Mouse (Mus musculus): ENCODE data around the gene Gm13030. TPM values are rescaled to one million over a fixed set of nuclear protein-coding genes. Genes with fewer than 3 reads are reported as not detected.
"Not testable (repeated sequence)": the region's sequence is repeated elsewhere in the genome, so short reads cannot be mapped to it uniquely, and the experiment has no call there.

The Gm13030 gene
- polyA plus RNA-seq, 1 experiment, result not detected

DNA sequence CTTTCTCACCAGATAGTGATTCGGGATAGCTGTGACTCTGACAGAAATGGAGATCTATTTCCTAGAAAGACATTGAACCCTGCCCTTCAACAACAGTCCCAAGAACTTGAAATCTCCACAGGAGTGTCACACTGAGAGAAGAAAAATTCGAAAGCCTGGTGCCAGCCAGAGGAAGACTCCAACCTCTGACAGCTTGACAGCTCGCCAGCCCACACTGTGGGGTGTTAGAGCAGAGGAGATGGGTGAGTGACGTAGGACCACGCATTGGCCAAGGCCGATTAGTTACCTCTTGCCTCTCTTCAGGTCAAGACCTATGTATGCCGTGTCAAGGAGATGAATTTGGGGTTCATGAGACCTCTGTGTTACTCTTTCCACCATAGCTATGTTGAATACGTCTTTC is 33.0 kb downstream of the Gm13030 start:
- Histone ChIP-seq H3K4me1 (ENCODE audit: control insufficient read depth, insufficient read depth, low read length) (no peaks in the 10 kb centered on the region), H3K36me3 (ENCODE audit: control insufficient read depth, insufficient read depth, low read length) (no peaks in the 10 kb centered on the region)

DNA sequence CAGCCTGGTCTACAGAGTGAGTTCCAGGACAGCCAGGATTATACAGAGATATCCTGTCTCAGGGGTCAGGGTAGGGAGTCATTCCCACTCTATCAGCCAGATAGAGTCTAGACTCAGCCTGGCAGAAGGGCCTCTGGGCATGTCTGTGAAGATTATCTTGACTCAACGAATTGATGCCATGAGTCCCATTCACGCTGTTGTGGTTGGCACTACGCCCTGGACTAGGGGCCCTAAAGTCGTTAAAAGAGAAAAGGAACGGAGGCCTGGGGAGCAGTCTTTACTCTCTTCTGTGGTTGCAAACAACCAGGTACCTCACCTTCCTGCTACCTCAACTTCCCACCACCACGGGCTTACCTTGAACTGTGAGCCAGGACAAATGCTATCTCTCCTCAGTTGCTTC is 34.0 kb downstream of the Gm13030 start:
- Histone ChIP-seq H3K36me3 (ENCODE audit: control insufficient read depth, insufficient read depth, low read length) (no peaks in the 10 kb centered on the region), H3K27me3 (ENCODE audit: control insufficient read depth, insufficient read depth, low read length) (no peaks in the 10 kb centered on the region), H3K4me3 (ENCODE audit: control insufficient read depth, low read depth, low read length) (no peak overlapping the region), H3K4me1 (ENCODE audit: control insufficient read depth, insufficient read depth, low read length) (no peaks in the 10 kb centered on the region), H3K27ac (ENCODE audit: control insufficient read depth, insufficient read depth, low read depth, low read length) (no peak overlapping the region)
- no peak for TF ChIP-seq CTCF (IDR thresholded peaks at IDR 0.05; ENCODE audit: control insufficient read depth, insufficient read depth, insufficient replicate concordance, low read depth, low read length)
- no peak for TF ChIP-seq POLR2A (IDR thresholded peaks at IDR 0.05; ENCODE audit: control insufficient read depth, low read depth, low read length)

More for the DNA sequence above, 33.0 kb downstream of the Gm13030 start:
- Histone ChIP-seq H3K4me3 (ENCODE audit: control insufficient read depth, low read depth, low read length) (no peak overlapping the region), H3K27me3 (ENCODE audit: control insufficient read depth, insufficient read depth, low read length) (no peaks in the 10 kb centered on the region), H3K27ac (ENCODE audit: control insufficient read depth, insufficient read depth, low read depth, low read length) (no peak overlapping the region)
- TF ChIP-seq POLR2A (IDR thresholded peaks at IDR 0.05; ENCODE audit: control insufficient read depth, low read depth, low read length) (no peak), CTCF (IDR thresholded peaks at IDR 0.05; ENCODE audit: control insufficient read depth, insufficient read depth, insufficient replicate concordance, low read depth, low read length) (no peak)

DNA sequence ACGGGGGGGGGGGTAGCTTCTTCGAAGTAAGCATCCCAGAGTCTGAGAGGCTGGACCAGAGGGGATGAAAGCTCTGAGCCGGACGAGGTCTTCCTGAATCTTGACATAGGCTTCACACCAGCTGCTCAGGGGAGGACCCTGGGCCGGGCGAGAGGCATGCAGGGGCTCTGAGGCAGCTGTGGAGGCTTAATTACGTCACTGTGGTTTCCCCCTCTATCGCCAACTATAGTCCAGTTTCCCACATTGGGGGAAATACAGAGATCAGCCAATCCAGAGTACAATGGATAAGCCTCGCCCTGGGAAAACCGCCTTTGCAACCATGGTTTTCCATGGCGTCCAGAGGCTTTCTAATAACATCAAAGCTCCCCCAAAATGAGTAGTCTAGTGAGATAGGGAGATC is 46.6 kb downstream of the Gm13030 start:
- no peak overlapping the region for H3K4me3 ChIP-seq (ENCODE audit: control insufficient read depth, low read depth, low read length)
- no peak overlapping the region for H3K27ac ChIP-seq (ENCODE audit: control insufficient read depth, insufficient read depth, low read depth, low read length)
- no peak for TF ChIP-seq CTCF (IDR thresholded peaks at IDR 0.05; ENCODE audit: control insufficient read depth, insufficient read depth, insufficient replicate concordance, low read depth, low read length)
- TF ChIP-seq POLR2A (IDR thresholded peaks at IDR 0.05; ENCODE audit: control insufficient read depth, low read depth, low read length), result no peak
- no peaks in the 10 kb centered on the region for H3K4me1 ChIP-seq (ENCODE audit: control insufficient read depth, insufficient read depth, low read length)
- H3K27me3 ChIP-seq (ENCODE audit: control insufficient read depth, insufficient read depth, low read length), result no peaks in the 10 kb centered on the region
- H3K36me3 ChIP-seq (ENCODE audit: control insufficient read depth, insufficient read depth, low read length), result no peaks in the 10 kb centered on the region

DNA sequence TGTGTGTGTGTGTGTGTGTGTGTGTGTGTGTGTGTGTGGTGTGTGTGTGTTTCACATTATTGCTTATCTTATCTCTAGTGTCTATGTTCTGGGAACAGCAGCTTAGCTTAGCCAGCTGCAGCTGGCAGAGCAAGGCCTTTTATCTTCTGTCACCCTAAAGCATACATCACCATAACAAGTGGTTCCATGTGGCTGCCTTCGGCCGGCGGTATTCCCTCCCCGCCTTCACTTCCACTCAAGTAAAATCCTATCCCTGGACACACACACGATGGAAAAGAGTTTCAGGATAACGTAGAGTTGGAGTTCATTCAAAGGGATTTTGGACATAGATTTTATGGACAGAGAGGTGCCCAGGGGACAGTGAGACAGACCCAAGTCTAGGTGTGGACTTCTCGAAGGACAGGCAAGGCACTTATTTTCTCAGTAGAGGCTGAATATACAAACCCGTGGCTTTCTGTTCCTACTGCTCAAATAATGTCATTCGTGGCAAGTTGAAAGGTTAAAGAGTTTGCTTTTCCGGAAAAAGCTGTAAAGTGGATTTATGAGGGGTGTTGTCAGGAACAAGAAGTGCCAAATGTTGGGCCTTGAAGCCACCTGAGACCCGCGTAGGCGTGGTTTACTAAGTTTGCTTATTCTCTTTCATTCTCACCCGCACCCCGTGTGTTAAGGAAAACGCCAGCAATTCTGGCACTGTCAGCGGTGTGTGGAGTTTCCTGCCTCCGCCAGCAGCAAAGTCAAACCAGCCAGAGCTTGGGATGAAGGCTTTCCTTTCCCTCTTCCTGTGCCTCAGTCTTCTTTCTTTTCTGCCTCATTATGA is 47.8 kb downstream of the Gm13030 start:
- no peaks in the 10 kb centered on the region for H3K27me3 ChIP-seq (ENCODE audit: control insufficient read depth, insufficient read depth, low read length)
- H3K4me1 ChIP-seq (ENCODE audit: control insufficient read depth, insufficient read depth, low read length), result no peaks in the 10 kb centered on the region
- H3K4me3 ChIP-seq (ENCODE audit: control insufficient read depth, low read depth, low read length), result no peak overlapping the region
- no peak overlapping the region for H3K27ac ChIP-seq (ENCODE audit: control insufficient read depth, insufficient read depth, low read depth, low read length)
- H3K36me3 ChIP-seq (ENCODE audit: control insufficient read depth, insufficient read depth, low read length), result no peaks in the 10 kb centered on the region
- TF ChIP-seq CTCF (IDR thresholded peaks at IDR 0.05; ENCODE audit: control insufficient read depth, insufficient read depth, insufficient replicate concordance, low read depth, low read length) (no peak), POLR2A (IDR thresholded peaks at IDR 0.05; ENCODE audit: control insufficient read depth, low read depth, low read length) (no peak)

DNA sequence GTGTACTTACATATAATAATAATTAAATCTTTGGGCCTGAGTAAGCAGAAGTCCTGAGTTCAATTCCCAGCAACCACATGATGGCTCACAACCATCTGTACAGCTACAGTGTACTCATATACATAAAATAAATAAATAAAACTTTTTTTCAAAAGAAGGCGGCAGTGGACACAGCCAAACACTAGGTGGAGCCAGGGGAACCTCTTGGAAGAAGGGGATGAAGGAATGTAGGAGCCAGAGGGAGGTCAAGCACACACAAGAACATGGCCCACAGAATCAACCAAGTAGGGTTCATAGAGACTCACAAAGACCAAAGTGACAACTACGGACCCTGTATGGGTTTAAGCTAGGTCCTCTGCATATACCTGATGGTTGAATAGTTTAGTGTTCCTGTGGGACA is 49.1 kb downstream of the Gm13030 start:
- no peak for TF ChIP-seq POLR2A (IDR thresholded peaks at IDR 0.05; ENCODE audit: control insufficient read depth, low read depth, low read length)
- no peak for TF ChIP-seq CTCF (IDR thresholded peaks at IDR 0.05; ENCODE audit: control insufficient read depth, insufficient read depth, insufficient replicate concordance, low read depth, low read length)
- no peak overlapping the region for H3K27ac ChIP-seq (ENCODE audit: control insufficient read depth, insufficient read depth, low read depth, low read length)
- H3K4me3 ChIP-seq (ENCODE audit: control insufficient read depth, low read depth, low read length), result no peak overlapping the region
- H3K27me3 ChIP-seq (ENCODE audit: control insufficient read depth, insufficient read depth, low read length), result no peaks in the 10 kb centered on the region
- no peaks in the 10 kb centered on the region for H3K36me3 ChIP-seq (ENCODE audit: control insufficient read depth, insufficient read depth, low read length)
- H3K4me1 ChIP-seq (ENCODE audit: control insufficient read depth, insufficient read depth, low read length), result no peaks in the 10 kb centered on the region

DNA sequence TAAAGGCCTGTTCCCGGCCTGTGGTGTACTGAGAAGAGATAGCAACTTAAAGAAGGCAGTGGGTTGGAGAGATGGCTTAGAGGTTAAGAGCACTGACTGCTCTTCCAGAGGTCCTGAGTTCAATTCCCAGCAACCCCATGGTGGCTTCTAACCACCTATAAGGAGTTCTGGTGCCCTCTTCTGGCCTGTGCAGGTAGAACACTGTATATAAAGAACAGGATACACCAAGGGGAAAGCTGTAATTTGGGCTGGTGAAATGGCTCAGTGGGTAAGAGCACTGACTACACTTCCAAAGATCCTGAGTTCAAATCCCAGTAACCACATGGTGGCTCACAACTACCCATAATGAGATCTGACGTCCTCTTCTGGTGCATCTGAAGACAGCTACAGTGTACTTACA is 49.6 kb downstream of the Gm13030 start:
- H3K27ac ChIP-seq (ENCODE audit: control insufficient read depth, insufficient read depth, low read depth, low read length); H3K27me3 ChIP-seq (ENCODE audit: control insufficient read depth, insufficient read depth, low read length); H3K36me3 ChIP-seq (ENCODE audit: control insufficient read depth, insufficient read depth, low read length); H3K4me3 ChIP-seq (ENCODE audit: control insufficient read depth, low read depth, low read length); H3K4me1 ChIP-seq (ENCODE audit: control insufficient read depth, insufficient read depth, low read length): not testable (repeated sequence)

DNA sequence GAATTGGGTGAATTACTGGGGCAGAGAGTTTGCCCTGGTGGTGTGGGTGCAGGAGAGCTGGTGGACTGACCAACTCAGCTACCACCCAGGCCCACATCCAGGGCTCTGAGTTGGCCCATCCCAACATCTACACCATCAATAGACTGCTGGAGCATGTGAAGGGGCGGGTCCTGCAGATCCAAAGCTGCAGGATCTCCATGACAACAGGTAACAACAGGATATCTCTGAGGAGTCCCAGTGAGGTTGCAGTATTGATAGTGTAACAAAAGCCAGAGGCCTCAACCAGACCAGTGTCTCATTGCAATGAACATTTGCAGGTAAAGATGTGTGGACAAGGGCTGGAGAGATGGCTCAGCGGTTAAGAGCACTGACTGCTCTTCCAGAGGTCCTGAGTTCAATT is 52.7 kb downstream of the Gm13030 start:
- Histone ChIP-seq H3K27ac (ENCODE audit: control insufficient read depth, insufficient read depth, low read depth, low read length) (no peak overlapping the region), H3K27me3 (ENCODE audit: control insufficient read depth, insufficient read depth, low read length) (no peaks in the 10 kb centered on the region), H3K4me1 (ENCODE audit: control insufficient read depth, insufficient read depth, low read length) (no peaks in the 10 kb centered on the region; the same call in none of the 2 replicates), H3K4me3 (ENCODE audit: control insufficient read depth, low read depth, low read length) (no peak overlapping the region), H3K36me3 (ENCODE audit: control insufficient read depth, insufficient read depth, low read length) (no peaks in the 10 kb centered on the region)
- TF ChIP-seq POLR2A (IDR thresholded peaks at IDR 0.05; ENCODE audit: control insufficient read depth, low read depth, low read length) (no peak), CTCF (IDR thresholded peaks at IDR 0.05; ENCODE audit: control insufficient read depth, insufficient read depth, insufficient replicate concordance, low read depth, low read length) (no peak)

Other genes starting within 250 kb of the Gm13030 start
- 24.8 and 30.2 TPM in 2 replicates for gene Vwa5b1, start 238.1 kb downstream of the Gm13030 start, polyA plus RNA-seq (2012; rRNA removed)
- gene Pla2g2c, start 149.2 kb downstream of the Gm13030 start, polyA plus RNA-seq (2012; rRNA removed), result 148 and 161 TPM in 2 replicates
- gene Ubxn10, start 136.8 kb downstream of the Gm13030 start, polyA plus RNA-seq (2012; rRNA removed), result 371 and 394 TPM in 2 replicates
- gene Pla2g2f, start 116.3 kb downstream of the Gm13030 start, polyA plus RNA-seq (2012; rRNA removed), result not detected in 2 replicates
- gene Pla2g2d, start 98.2 kb downstream of the Gm13030 start, polyA plus RNA-seq (2012; rRNA removed), result 0.36 and 0.38 TPM in 2 replicates
- gene Pla2g5, start 10.5 kb downstream of the Gm13030 start, polyA plus RNA-seq (2012; rRNA removed), result 10.3 and 14.3 TPM in 2 replicates
- 0.19 TPM in 1 of 2 replicates, not detected in the other for gene Pla2g2e, start 4.0 kb upstream of the Gm13030 start, polyA plus RNA-seq (2012; rRNA removed)
- 74.6 and 80.0 TPM in 2 replicates for gene Otud3, start 40.0 kb upstream of the Gm13030 start, polyA plus RNA-seq (2012; rRNA removed)
- gene Rnf186, start 93.1 kb upstream of the Gm13030 start, polyA plus RNA-seq (2012; rRNA removed), result 0.46 TPM in 1 of 2 replicates, not detected in the other
- 3.3 and 3.4 TPM in 2 replicates for gene Tmco4, start 98.9 kb upstream of the Gm13030 start, polyA plus RNA-seq (2012; rRNA removed)
- gene Htr6, start 201.6 kb upstream of the Gm13030 start, polyA plus RNA-seq (2012; rRNA removed), result 0.15 and 0.17 TPM in 2 replicates
- gene Nbl1, start 219.0 kb upstream of the Gm13030 start, polyA plus RNA-seq (2012; rRNA removed), result 5.4 and 10.1 TPM in 2 replicates